Mouse (Mus musculus) right cerebral cortex, postnatal 10 days (tissue): ENCODE data around the gene Myo18b.
A peak's percentile ranks its signal among the peaks of the same experiment; 100 is the strongest.

Experiments
- DNase-seq, 2 experiments: peaks; one replicate each; pipeline ENCODE4 v3.0.0; 2021; ENCODE audit warnings: low spot score in 2 of 2

The Myo18b gene

GRCm38 (mm10) chr5:112895674-112896654, at the start of gene Myo18b:
Gene Myo18b (minus strand): TSS chr5:112896362.
- peak in 1 of 2 experiments; percentile 21 for DNase-seq

GRCm38 (mm10) chr5:112945925-112946324, 49.8 kb upstream of the Myo18b start:
- no peak for DNase-seq

GRCm38 (mm10) chr5:112942244-112942643, 46.1 kb upstream of the Myo18b start:
- DNase-seq = no peak

- no peak for DNase-seq
Observed at GRCm38 (mm10) chr5:112941001-112941400, 44.8 kb upstream of the Myo18b start.

- DNase-seq = no peak
Observed at GRCm38 (mm10) chr5:112936632-112937031, 40.5 kb upstream of the Myo18b start.

- DNase-seq = no peak
Observed at GRCm38 (mm10) chr5:112935436-112935835, 39.3 kb upstream of the Myo18b start.

- peak in 1 of 2 experiments; percentile 73 for DNase-seq
Observed at GRCm38 (mm10) chr5:112932878-112933567, 36.9 kb upstream of the Myo18b start.

- peak in 1 of 2 experiments; percentile 57 for DNase-seq
Observed at GRCm38 (mm10) chr5:112931901-112932300, 35.7 kb upstream of the Myo18b start.

GRCm38 (mm10) chr5:112928201-112928881, 32.2 kb upstream of the Myo18b start:
- DNase-seq = no peak

- no peak for DNase-seq
Observed at GRCm38 (mm10) chr5:112925422-112925821, 29.3 kb upstream of the Myo18b start.

GRCm38 (mm10) chr5:112924806-112925205, 28.6 kb upstream of the Myo18b start:
- no peak for DNase-seq

- DNase-seq = no peak
Observed at GRCm38 (mm10) chr5:112923841-112924240, 27.7 kb upstream of the Myo18b start.

- no peak for DNase-seq
Observed at GRCm38 (mm10) chr5:112921914-112922313, 25.8 kb upstream of the Myo18b start.

GRCm38 (mm10) chr5:112910381-112910780, 14.2 kb upstream of the Myo18b start:
- DNase-seq = no peak

- DNase-seq = no peak
Observed at GRCm38 (mm10) chr5:112908169-112908614, 12.0 kb upstream of the Myo18b start.

GRCm38 (mm10) chr5:112907504-112907903, 11.3 kb upstream of the Myo18b start:
- no peak for DNase-seq

GRCm38 (mm10) chr5:112893462-112894060, 2.6 kb downstream of the Myo18b start:
- DNase-seq = no peak

GRCm38 (mm10) chr5:112892411-112892810, 3.8 kb downstream of the Myo18b start:
- no peak for DNase-seq

GRCm38 (mm10) chr5:112888651-112889050, 7.5 kb downstream of the Myo18b start:
- DNase-seq = no peak

- DNase-seq = peak; percentile 69 to 79
Observed at GRCm38 (mm10) chr5:112886687-112887491, 9.3 kb downstream of the Myo18b start.
